Mouse (Mus musculus) spleen, adult 2 months (tissue): ENCODE measurements around the gene Vps16. TPM values are rescaled to one million over a fixed set of nuclear protein-coding genes. Genes with fewer than 3 reads are reported as not detected.

Experiments
- DNase-seq, 2 experiments: peaks; one replicate each; pipeline versions ENCODE4 v3.0.0 to v3.0.0-alpha.2; 2012 to 2021; ENCODE audit warnings: low spot score in 2 of 2, low read depth in 1 of 2
- H3K27ac ChIP-seq: fragments of 200-500 bp; 2 replicates; pipeline ENCODE4 v1.5.1; 2012; ENCODE audit warnings: low read length, inconsistent platforms; ENCODE audit not compliant: insufficient read depth
- H3K27me3 ChIP-seq: fragments of 200-500 bp; 2 replicates; pipeline ENCODE4 v1.6.1; 2012; ENCODE audit warnings: mild to moderate bottlenecking, moderate library complexity, low read length, inconsistent platforms; ENCODE audit not compliant: control insufficient read depth, insufficient read depth
- H3K36me3 ChIP-seq: fragments of 200-500 bp; 2 replicates; pipeline ENCODE4 v1.6.1; 2012; ENCODE audit warnings: mild to moderate bottlenecking, low read length, inconsistent platforms; ENCODE audit not compliant: control insufficient read depth, insufficient read depth
- H3K4me1 ChIP-seq: fragments of 200-500 bp; 2 replicates; pipeline ENCODE4 v1.6.1; 2011; ENCODE audit warnings: inconsistent platforms; ENCODE audit not compliant: control insufficient read depth, insufficient read depth, insufficient read length
- H3K4me3 ChIP-seq: fragments of 200-500 bp; 2 replicates; pipeline ENCODE4 v1.5.1; 2011; ENCODE audit warnings: mild to moderate bottlenecking, inconsistent platforms; ENCODE audit not compliant: insufficient read depth, insufficient read length; ENCODE audit errors: extremely low read depth
- CTCF ChIP-seq: fragments of 200-500 bp; IDR thresholded peaks from 2 replicates; pipeline ENCODE4 v1.5.1; 2011; ENCODE audit warnings: mild to moderate bottlenecking, inconsistent platforms; ENCODE audit not compliant: insufficient read depth, insufficient read length, insufficient replicate concordance; ENCODE audit errors: extremely low read depth
- POLR2A ChIP-seq: fragments of 200-500 bp; IDR thresholded peaks from 2 replicates; pipeline ENCODE4 v1.6.1; 2011; ENCODE audit warnings: low read depth, low read length, inconsistent platforms
- WGBS: fragments of 180-500 bp; shearing (Covaris S2); methylation state at CpG from one replicate; pipeline ENCODE4 v1.1.7; 2018; 5-methylcytosine and 5-hydroxymethylcytosine counted together
- polyA plus RNA-seq: library from polyadenylated mRNA; depleted of rRNA; stranded (reverse); fragments of >200 nt; gene quantifications from 2 replicates; pipeline ENCODE4 v1.2.3, GENCODE M21; 2012; rRNA removed

Vps16 gene
- 84.8 and 97.5 TPM in 2 replicates for polyA plus RNA-seq

DNA sequence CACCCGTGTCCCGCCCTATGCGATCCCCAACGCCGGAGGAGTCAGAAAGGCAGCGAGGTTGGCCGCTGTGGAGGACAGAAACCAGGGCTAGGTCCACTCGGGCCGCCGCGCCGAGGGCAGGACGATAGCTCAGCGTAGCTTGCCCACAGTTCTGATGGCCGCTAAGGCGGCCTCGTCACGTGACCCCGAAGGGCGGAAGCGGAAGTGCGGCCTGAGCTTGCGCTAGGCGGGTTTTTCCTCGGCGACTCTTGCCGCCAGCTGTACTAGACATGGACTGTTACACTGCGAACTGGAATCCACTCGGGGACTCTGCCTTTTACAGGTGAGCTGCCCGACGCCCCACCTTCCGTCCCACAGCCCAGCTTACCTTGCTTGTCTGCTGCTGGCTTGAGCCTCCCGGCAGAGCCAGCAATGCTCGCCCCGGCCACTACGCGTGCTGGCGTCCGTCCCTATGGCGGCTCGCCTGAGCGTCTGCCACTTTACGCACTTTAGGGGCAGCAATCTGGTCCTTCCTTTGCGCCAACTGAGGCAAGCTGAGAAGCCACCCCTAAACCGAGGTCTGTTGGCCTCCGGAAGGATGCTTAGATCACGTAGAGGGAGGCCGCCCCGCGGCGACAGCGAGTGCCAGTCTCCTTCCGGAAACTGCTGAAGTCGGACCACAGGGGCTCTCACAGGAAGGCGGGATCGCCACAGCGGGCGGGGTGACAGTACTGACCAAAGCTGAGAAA is at the start of gene Vps16, which contains the start of gene Pced1a:
Gene Vps16, plus strand, starts transcription at position 214 of the 728 bp plus-strand sequence.
Gene Pced1a, minus strand, starts transcription at position 576 of the 728 bp plus-strand sequence.
- Histone ChIP-seq H3K4me1 (peaks cover 6% of the 10 kb centered on the region; the same call in 1 of the 2 replicates), H3K4me3 (peak within 1 kb of the TSS; percentile 91), H3K27ac (peak within 1 kb of the TSS; percentile 95), H3K27me3 (no peaks in the 10 kb centered on the region), H3K36me3 (no peaks in the 10 kb centered on the region)
- peak; percentile 39; the same call in 1 of the 2 replicates for TF ChIP-seq CTCF
- TF ChIP-seq POLR2A: peak; percentile 29
- DNase-seq: peak; percentile 83 to 91
- under 1% methylated on average over 58 of the region's 58 CpGs for WGBS

DNA sequence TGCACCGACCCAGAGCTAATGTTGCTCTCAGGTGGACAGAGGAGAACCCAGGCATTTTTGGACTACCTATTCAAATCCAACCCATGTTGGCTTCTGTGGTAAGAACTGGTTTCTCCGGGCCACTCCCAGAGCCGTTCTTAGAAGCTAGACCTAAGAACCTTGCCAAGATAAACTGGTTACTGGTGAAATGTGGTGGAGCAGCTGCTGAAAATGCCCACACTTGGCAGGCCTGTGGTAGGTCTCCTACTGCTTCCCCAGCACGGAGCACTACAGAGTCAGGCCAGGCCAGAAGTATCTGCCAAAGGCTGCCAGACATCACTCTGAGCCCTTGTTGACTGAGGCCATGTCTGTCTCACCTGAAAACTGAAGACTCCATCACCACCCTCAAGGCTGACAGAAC is 49.2 kb upstream of the Vps16 start:
- DNase-seq: no peak
- Histone ChIP-seq H3K27me3 (no peaks in the 10 kb centered on the region), H3K4me3 (no peak overlapping the region), H3K36me3 (no peaks in the 10 kb centered on the region), H3K27ac (no peak overlapping the region), H3K4me1 (no peaks in the 10 kb centered on the region)
- 80% methylated on average over 4 of the region's 4 CpGs for WGBS
- TF ChIP-seq CTCF (no peak), POLR2A (no peak)

DNA sequence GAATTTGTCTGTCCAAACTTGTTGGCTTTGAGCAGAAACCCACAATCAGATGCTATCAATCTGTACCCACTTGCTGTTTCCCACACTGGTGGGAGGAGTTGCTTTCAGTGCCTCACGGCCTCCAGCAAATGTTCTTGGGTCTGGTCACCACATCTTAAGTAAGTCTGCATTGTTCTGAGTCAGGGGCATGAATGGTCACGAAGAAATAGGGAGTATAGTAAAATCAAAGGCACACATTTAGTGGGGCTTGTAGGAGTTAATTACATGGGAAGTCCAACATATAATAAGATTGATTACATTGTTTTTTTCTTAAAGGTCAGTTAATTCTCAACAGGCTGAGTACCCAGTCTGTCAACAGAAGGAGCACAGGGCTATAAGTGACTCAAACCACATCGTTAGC is 40.9 kb upstream of the Vps16 start:
- Histone ChIP-seq H3K27me3 (no peaks in the 10 kb centered on the region), H3K4me3 (no peak overlapping the region), H3K36me3 (no peaks in the 10 kb centered on the region), H3K27ac (no peak overlapping the region), H3K4me1 (no peaks in the 10 kb centered on the region)
- 65% methylated on average over 3 of the region's 3 CpGs for WGBS
- TF ChIP-seq CTCF (no peak), POLR2A (no peak)
- DNase-seq: no peak

DNA sequence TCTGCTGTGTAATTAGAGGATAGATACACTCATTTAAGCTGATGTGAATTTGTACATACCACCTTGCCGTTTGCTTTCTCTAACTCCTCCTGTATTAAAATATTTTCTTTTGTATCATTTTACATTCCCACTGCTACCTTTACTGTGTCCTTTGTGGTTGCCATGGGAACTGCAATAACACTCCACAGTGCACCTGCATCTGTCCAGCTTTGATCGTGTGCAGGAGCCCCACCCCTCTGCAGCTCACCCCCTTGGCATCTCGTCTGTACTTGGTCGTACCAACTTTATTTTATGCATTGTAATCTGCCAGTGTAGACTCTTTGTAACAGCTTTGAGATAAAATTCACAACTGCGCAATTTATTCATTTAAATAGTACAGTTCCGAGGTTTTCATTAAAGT is 40.2 kb upstream of the Vps16 start:
- DNase-seq: no peak
- 70% methylated on average over 6 of the region's 6 CpGs for WGBS
- Histone ChIP-seq H3K27me3 (no peaks in the 10 kb centered on the region), H3K4me3 (no peak overlapping the region), H3K4me1 (no peaks in the 10 kb centered on the region), H3K36me3 (no peaks in the 10 kb centered on the region), H3K27ac (no peak overlapping the region)
- TF ChIP-seq POLR2A: no peak
- no peak for TF ChIP-seq CTCF

DNA sequence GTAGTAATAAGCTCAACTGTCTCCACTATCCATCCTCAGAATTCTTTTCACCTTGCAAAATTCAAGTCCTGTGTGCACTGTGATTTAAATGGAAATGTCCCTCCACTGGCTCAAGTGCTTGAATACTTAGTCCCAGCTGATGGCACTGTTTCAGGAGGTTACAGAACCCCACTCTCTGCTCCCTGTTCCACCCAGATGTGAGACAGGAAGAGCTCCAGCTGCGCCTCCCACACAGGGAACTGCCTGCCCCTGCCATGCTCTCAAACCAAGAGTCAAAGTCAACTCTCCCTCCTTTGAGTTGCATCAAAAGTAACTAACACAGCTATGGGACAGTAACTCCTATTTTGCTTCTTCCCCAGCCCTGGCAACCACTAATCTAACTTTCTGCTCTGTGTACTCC is 37.9 kb upstream of the Vps16 start:
- 77% methylated on average over 1 of the region's 1 CpGs for WGBS
- Histone ChIP-seq H3K4me1 (no peaks in the 10 kb centered on the region), H3K4me3 (no peak overlapping the region), H3K36me3 (no peaks in the 10 kb centered on the region), H3K27me3 (no peaks in the 10 kb centered on the region), H3K27ac (no peak overlapping the region)
- TF ChIP-seq CTCF (no peak), POLR2A (no peak)
- DNase-seq: no peak

DNA sequence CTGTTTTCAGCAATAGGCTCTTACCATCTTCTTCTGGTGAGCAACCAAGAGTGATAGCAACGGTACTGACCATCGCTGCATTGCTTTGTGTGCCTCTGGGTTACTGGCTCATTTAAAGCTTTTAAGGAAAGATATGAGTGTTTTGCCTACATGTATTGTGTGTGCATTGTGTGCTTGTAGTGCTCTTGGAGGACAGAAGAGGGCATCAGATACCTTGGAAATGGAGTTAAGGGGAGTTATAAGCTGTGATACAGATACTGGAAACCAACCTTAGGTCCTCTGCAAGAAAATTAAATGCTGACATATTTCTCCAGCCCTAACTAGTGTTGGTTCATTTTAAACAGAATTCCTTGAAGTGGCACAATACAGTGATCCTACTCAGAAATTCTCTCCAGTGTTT is 35.3 kb upstream of the Vps16 start:
- no peaks in the 10 kb centered on the region for H3K4me1 ChIP-seq
- WGBS: 88% methylated on average over 2 of the region's 2 CpGs
- no peak for DNase-seq
- no peak overlapping the region for H3K4me3 ChIP-seq
- no peak overlapping the region for H3K27ac ChIP-seq
- H3K36me3 ChIP-seq: no peaks in the 10 kb centered on the region
- no peak for TF ChIP-seq POLR2A
- TF ChIP-seq CTCF: no peak
- H3K27me3 ChIP-seq: no peaks in the 10 kb centered on the region

DNA sequence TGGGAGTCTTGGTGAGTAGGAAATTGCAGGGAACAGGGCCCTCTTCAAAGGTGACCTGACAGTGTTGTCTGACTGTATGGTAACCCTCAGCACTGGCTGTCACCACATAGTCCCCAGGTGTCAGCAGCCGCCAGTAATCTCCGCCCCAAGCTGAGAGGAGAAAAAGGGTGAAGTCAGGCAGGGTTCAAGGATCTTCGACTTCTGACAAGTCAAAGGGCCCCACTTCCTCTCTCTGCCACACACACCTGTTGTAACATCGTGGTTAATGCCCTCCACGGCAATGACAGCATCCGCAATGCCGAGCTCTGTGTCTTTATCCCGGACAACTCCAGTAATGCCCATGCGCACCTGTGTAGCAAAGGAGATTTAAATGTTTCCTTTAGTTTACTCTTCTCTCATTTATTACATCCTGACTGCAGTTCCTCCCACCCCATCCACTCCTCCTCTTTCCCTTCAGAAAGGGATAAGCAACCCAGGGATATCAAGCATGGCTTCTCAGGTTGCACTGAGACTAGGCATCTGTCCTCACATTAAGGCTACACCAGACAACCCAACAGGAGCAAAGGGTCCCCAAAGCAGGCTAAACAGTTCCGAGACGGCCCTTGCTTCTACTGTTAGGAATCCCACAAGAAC is 33.0 kb upstream of the Vps16 start:
- Histone ChIP-seq H3K27me3 (no peaks in the 10 kb centered on the region), H3K4me1 (no peaks in the 10 kb centered on the region), H3K4me3 (no peak overlapping the region), H3K36me3 (no peaks in the 10 kb centered on the region), H3K27ac (no peak overlapping the region)
- no peak for DNase-seq
- no peak for TF ChIP-seq POLR2A
- TF ChIP-seq CTCF: no peak
- WGBS: 54% methylated on average over 11 of the region's 11 CpGs
